Mouse (Mus musculus): ENCODE data around the gene Ugt2a2. TPM values are rescaled to one million over a fixed set of nuclear protein-coding genes. Genes with fewer than 3 reads are reported as not detected.
"Not testable (repeated sequence)": the region's sequence is repeated elsewhere in the genome, so short reads cannot be mapped to it uniquely, and the experiment has no call there.

The Ugt2a2 gene
- 0.74 TPM in 1 of 2 replicates, not detected in the other for polyA plus RNA-seq (2012; rRNA removed)

- DNase-seq (ENCODE audit: extremely low spot score in 1 of 2, low spot score in 1 of 2) = no peak
These were observed at the start of gene Ugt2a2 for GRCm38 (mm10) chr5:87482160-87482559. Gene Ugt2a2, minus strand, starts transcription at chr5:87482260.

GRCm38 (mm10) chr5:87523561-87523960, 41.5 kb upstream of the Ugt2a2 start:
- not testable (repeated sequence) for DNase-seq (ENCODE audit: extremely low spot score in 1 of 2, low spot score in 1 of 2)

DNA sequence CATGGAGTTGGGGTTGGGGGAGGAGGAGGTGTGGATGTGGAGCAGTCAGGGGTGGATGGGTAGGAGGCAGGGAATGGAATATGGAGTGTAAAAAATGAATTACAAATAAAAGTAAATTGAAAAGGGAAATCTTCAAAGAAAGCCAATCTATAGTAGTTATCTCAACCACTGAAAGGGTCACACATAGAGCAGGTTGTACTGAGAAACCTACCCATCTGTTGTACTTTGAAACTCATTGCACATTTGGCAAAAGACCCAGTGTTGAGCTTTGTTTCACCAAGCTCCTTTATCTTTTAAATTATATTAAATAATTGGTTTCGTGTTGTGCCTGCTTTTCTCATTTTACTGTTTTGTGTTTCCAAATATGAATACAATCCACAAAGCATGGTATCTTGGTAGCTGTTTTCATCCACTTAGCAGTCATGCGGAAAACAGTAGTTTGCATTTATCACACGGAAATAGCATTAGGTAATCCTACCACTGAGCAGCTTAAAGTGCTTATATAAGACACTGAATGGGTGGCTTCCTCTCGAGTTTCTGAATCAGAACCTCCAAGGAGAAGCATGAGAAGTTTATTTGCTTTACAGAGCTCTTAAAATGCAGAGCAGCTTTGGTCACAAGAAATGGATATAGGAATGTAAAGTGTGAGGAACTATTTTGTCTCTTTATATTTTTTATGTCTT, 23.9 kb upstream of the Ugt2a2 start:
- DNase-seq (ENCODE audit: extremely low spot score in 1 of 2, low spot score in 1 of 2) = peak in 1 of 2 experiments; percentile 1

DNA sequence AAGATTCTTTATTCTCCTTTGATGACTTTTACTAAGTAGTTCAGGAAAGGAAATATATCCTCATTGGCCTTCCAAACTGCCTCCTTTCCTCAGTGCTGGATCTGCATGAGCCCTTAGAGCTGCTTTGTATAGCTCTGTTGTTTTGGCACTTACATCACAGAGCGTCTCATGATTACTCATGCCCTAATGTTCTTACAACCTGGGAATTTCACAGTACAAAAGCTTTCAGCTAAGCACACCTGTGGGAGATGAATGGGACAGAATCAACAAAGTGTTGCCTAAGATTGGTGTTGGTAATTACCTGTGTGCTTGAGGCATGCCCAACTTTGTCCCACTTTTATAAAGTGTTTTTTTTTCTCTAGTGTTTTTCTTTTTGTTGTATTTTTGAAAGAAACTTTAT, 20.6 kb upstream of the Ugt2a2 start:
- DNase-seq (ENCODE audit: extremely low spot score in 1 of 2, low spot score in 1 of 2) = no peak

DNA sequence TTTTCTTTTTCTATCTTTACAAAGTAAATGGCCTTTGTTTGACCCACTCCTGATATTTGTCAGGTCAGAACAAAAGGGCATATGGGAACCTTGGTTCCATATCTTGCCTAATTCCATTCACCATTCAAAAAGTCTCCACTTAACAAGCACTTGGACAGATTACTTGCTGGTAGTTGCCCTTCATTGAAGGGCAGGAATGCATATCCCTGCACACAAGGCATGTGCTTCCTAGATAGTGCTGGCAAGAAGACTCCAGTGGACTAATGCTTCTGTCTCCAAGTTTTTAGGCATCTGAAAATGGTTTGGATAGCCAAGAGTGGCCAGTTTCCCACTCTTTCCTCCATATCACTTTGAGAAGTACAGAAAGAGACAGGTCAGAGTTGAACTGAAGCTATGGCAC, 17.3 kb upstream of the Ugt2a2 start:
- DNase-seq (ENCODE audit: extremely low spot score in 1 of 2, low spot score in 1 of 2) = no peak

- DNase-seq (ENCODE audit: extremely low spot score in 1 of 2, low spot score in 1 of 2) = no peak
These were observed 16.9 kb upstream of the Ugt2a2 start for GRCm38 (mm10) chr5:87498936-87499335.

DNA sequence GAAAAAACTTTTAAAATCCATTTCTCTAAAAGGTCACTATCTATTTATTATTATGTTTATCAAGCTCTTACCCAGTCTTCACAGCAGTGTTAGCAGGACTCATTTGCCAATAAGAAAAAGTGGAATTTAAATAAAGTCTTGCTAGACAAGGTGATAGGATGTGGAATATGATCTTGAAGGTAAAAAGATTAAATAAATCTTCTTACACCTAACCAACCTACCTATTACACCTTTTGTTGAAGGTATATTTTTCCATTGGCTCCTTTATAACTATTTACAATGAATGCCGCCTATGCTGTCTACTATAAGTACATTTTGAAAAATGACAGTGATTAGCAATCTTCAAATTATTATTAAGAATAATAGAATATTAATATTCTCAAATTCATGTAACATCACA, 8.7 kb upstream of the Ugt2a2 start, which contains the start of gene Ugt2a1:
Gene Ugt2a1, minus strand, starts transcription at position 101 of the 400 bp plus-strand sequence.
- DNase-seq (ENCODE audit: extremely low spot score in 1 of 2, low spot score in 1 of 2) = no peak

DNA sequence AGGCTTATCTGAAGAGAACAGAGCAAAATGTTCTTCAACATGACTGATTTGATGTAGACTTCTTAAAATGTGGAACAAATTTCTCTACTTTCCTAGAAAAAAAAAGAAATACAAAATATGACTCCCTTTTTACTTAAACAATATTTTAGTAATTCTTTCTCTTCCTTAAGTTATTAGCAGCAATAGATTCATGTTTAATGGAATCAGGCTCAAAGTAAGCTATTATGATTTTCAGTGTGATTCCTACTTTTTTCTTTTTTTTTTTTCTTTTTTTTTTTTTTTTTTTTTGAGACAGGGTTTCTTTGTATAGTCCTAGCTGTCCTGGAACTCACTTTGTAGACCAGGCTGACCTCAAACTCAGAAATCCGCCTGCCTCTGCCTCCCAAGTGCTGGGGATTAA, 4.6 kb upstream of the Ugt2a2 start, which contains the start of gene Gm43638:
Gene Gm43638, minus strand, starts transcription at position 101 of the 400 bp plus-strand sequence.
- not testable (repeated sequence) for DNase-seq (ENCODE audit: extremely low spot score in 1 of 2, low spot score in 1 of 2)

GRCm38 (mm10) chr5:87458810-87459209, 23.2 kb downstream of the Ugt2a2 start:
- DNase-seq (ENCODE audit: extremely low spot score in 1 of 2, low spot score in 1 of 2) = no peak

DNA sequence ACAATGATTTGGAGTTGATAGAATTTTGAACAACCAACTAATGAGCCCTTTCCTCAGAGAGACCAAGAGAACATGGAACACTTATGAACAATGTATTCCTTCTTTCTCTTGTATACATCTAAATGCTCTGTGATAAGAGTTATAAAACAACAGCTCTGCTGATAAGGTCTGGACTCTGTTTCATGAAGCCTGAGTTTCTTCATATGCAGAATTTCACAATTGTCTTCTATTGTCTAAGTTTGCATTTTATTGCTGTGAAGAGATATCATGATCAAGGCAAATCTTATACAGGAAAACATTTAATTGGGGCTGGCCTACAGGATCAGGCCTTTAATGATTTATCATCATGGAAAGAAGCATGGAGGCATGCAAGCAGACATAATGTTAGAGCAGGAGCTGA, 24.4 kb downstream of the Ugt2a2 start:
- no peak for DNase-seq (ENCODE audit: extremely low spot score in 1 of 2, low spot score in 1 of 2)

- no peak for DNase-seq (ENCODE audit: extremely low spot score in 1 of 2, low spot score in 1 of 2)
These were observed 25.7 kb downstream of the Ugt2a2 start for GRCm38 (mm10) chr5:87456216-87456850.

DNA sequence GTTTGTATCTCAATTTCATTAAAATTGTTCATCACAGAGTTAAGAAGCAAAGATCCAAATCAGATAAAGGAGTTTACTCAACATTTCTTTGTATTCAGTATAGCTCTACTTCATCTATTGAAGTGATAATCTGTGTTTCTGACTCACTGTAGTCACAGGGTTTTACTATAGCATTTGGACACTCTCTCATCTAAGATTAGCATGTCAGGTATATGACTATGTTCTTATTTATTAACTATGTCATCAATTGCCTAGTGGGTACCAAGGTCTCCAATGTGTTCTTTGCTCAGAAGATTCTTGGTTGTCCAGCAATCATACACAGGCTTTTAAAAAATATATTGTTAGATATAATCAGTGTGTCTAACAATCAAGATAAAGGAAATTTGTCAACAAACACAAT, 26.5 kb downstream of the Ugt2a2 start:
- DNase-seq (ENCODE audit: extremely low spot score in 1 of 2, low spot score in 1 of 2) = no peak

DNA sequence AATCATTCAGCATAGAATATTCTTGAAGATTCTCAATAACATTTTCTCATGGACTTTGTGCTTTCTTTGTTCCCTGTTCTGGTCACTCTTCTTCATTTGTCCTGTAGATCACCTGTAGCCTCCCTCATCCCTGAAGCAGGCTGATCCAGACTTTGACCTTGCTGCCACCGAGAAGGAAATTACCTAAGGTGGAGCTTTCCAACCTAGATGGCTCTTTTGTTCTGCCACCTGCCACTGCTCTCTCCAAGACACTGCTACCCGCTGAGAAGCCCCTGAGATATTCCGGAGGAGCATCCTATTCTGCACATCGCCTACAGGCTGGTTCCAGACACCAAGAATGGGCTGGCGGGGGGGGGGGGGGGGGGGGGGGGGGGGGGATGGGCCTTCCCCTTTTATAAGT, 29.5 kb downstream of the Ugt2a2 start:
- DNase-seq (ENCODE audit: extremely low spot score in 1 of 2, low spot score in 1 of 2) = not testable (repeated sequence)

GRCm38 (mm10) chr5:87436264-87436663, 45.8 kb downstream of the Ugt2a2 start:
- DNase-seq (ENCODE audit: extremely low spot score in 1 of 2, low spot score in 1 of 2) = peak in 1 of 2 experiments; percentile 56

- DNase-seq (ENCODE audit: extremely low spot score in 1 of 2, low spot score in 1 of 2) = no peak
These were observed 56.4 kb downstream of the Ugt2a2 start for GRCm38 (mm10) chr5:87425676-87426075.

DNA sequence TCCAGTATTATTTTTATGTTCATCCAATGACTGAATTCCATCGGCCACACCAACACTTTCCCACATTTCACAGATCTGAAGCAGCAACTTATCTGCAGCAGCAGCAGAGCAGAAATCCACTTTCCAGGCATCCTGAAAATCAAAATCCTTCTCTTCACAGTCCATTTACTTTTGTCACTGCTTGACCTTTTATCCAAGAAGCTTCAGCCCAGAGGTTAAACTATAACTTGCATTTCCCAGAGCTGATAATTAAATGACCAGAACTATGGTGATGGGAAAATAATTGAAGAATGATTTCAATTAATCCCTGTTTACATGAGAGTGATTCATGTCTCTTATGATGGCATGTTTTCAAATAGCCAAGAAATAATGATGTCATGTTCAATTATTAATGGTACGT, 58.0 kb downstream of the Ugt2a2 start, which contains the start of gene Ugt2b38:
Gene Ugt2b38, minus strand, starts transcription at position 163 of the 400 bp plus-strand sequence.
- DNase-seq (ENCODE audit: extremely low spot score in 1 of 2, low spot score in 1 of 2) = not testable (repeated sequence)

Other genes starting within 250 kb of the Ugt2a2 start
- not detected in 2 replicates for gene Ugt2b37, start 227.5 kb downstream of the Ugt2a2 start, polyA plus RNA-seq (2012; rRNA removed)
- not detected in 2 replicates for gene Ugt2a3, start 145.1 kb downstream of the Ugt2a2 start, polyA plus RNA-seq (2012; rRNA removed)
- gene Ugt2b38, start 58.1 kb downstream of the Ugt2a2 start, polyA plus RNA-seq (2012; rRNA removed) = not detected in 2 replicates
- not detected in 2 replicates for gene Gm43638, start 4.5 kb upstream of the Ugt2a2 start, polyA plus RNA-seq (2012; rRNA removed)
- 0.24 and 2.1 TPM in 2 replicates for gene Ugt2a1, start 8.6 kb upstream of the Ugt2a2 start, polyA plus RNA-seq (2012; rRNA removed)
- not detected in 2 replicates for gene Sult1b1, start 55.9 kb upstream of the Ugt2a2 start, polyA plus RNA-seq (2012; rRNA removed)
- 0.18 and 0.42 TPM in 2 replicates for gene Sult1d1, start 86.8 kb upstream of the Ugt2a2 start, polyA plus RNA-seq (2012; rRNA removed)
- gene Sult1e1, start 109.3 kb upstream of the Ugt2a2 start, polyA plus RNA-seq (2012; rRNA removed) = 0.11 TPM in 1 of 2 replicates, not detected in the other
- not detected in 2 replicates for gene Csn1s1, start 183.9 kb upstream of the Ugt2a2 start, polyA plus RNA-seq (2012; rRNA removed)
- not detected in 2 replicates for gene Csn2, start 217.4 kb upstream of the Ugt2a2 start, polyA plus RNA-seq (2012; rRNA removed)

Measured in frontal cortex, adult 2 months (tissue).